Mouse (Mus musculus) hindbrain, embryonic 12.5 days (tissue): ENCODE results near the gene Map3k1. TPM values are rescaled to one million over a fixed set of nuclear protein-coding genes. Genes with fewer than 3 reads are reported as not detected.

Experiments
- ATAC-seq: fragments of 200-750 bp; cut with Nextera tagmentation; 2 replicates; pipeline ENCODE4 v1.8.0; 2017; ENCODE audit warnings: moderate TSS enrichment; ENCODE audit not compliant: low FRiP score
- H3K27ac ChIP-seq: fragments of 300-500 bp; sonication (generic); 2 replicates; pipeline ENCODE4 v1.5.1; 2016; ENCODE audit warnings: mild to moderate bottlenecking
- H3K27me3 ChIP-seq: fragments of 300-500 bp; sonication (generic); 2 replicates; pipeline ENCODE4 v1.6.1; 2016; ENCODE audit warnings: mild to moderate bottlenecking
- H3K36me3 ChIP-seq: fragments of 300-500 bp; sonication (generic); 2 replicates; pipeline ENCODE4 v1.6.1; 2016; ENCODE audit warnings: mild to moderate bottlenecking
- H3K4me1 ChIP-seq: fragments of 300-500 bp; sonication (generic); 2 replicates; pipeline ENCODE4 v1.6.1; 2016
- H3K4me2 ChIP-seq: fragments of 300-500 bp; sonication (generic); replicated peaks from 2 replicates; pipeline ENCODE4 v1.6.1; 2016; ENCODE audit warnings: mild to moderate bottlenecking
- H3K4me3 ChIP-seq: fragments of 300-500 bp; sonication (generic); 2 replicates; pipeline ENCODE4 v1.5.1; 2016; ENCODE audit warnings: mild to moderate bottlenecking
- H3K9ac ChIP-seq: fragments of 300-500 bp; sonication (generic); 2 replicates; pipeline ENCODE4 v1.6.1; 2016; ENCODE audit warnings: mild to moderate bottlenecking, moderate library complexity
- H3K9me3 ChIP-seq: fragments of 300-500 bp; sonication (generic); replicated peaks from 2 replicates; pipeline ENCODE4 v1.6.1; 2016; ENCODE audit warnings: mild to moderate bottlenecking
- WGBS: fragments of 180-500 bp; shearing (Covaris S2); methylation state at CpG from one replicate; pipeline ENCODE4 v1.1.7; 2016; 5-methylcytosine and 5-hydroxymethylcytosine counted together
- polyA plus RNA-seq: library from polyadenylated mRNA; unstranded; fragments of >200 nt; fragmentation: Nextera tagmentation; extraction: Ambion mirVana; gene quantifications from 2 replicates; pipeline ENCODE4 v1.2.1, GENCODE M21; 2016

Gene Map3k1
- polyA plus RNA-seq, 1 experiment from 2014 or later: 14.3 TPM

DNA sequence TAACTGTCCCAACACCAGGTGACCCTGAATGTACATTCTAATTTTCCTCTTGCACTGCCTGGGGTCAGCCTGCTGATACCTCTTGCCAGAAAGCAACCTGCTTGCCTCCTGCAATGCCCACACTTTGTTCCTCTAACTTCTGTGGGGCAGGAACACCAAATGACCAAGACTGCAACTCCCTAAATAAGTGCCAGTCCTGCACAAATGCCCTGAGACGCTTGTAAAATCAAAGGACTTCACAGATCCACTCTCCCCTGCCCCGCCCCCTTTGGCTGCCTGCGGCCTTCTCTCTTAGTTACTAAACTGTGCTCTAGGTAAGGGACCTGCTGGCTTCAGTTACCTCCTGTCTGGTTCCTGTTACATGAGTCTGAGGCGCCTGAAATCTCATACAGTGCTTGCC is 7.9 kb downstream of the Map3k1 start:
- ATAC-seq: no peak
- 50% methylated on average over 4 of the region's 4 CpGs for WGBS
- no peaks in the 10 kb centered on the region for H3K9me3 ChIP-seq

DNA sequence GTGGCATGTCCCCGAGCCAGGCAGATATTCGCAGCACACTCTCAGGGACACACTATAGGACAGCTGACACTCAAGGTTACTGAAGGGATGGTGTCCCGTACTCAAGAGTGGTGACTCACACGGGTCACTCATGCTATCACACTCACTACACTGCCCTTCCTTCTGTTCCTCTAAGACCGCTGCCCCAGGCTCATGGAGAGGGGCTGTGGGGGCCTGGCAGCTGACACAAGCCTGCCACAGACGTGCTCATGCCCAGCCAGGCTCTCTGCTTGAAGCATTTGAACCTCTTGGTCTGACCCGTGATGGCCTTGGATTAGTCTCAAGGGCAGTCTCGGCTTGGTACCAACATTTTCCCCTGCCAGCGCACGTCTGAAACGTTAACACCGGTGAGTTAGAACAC is 10.7 kb downstream of the Map3k1 start:
- H3K36me3 ChIP-seq: no peaks in the 10 kb centered on the region
- H3K27me3 ChIP-seq: no peaks in the 10 kb centered on the region
- H3K9me3 ChIP-seq: no peaks in the 10 kb centered on the region
- H3K27ac ChIP-seq: no peak overlapping the region
- no peak overlapping the region for H3K4me2 ChIP-seq
- 0 out of 2 replicates have a peak, but pooled peaks have one; percentile 12 for ATAC-seq
- H3K4me1 ChIP-seq: peaks cover 45% of the 10 kb centered on the region
- H3K4me3 ChIP-seq: no peak overlapping the region
- no peak overlapping the region for H3K9ac ChIP-seq
- WGBS: 78% methylated on average over 12 of the region's 12 CpGs

More for the DNA sequence above, 7.9 kb downstream of the Map3k1 start:
- Histone ChIP-seq H3K27me3 (no peaks in the 10 kb centered on the region), H3K4me2 (no peak overlapping the region), H3K36me3 (no peaks in the 10 kb centered on the region), H3K4me1 (peaks cover 69% of the 10 kb centered on the region), H3K9ac (no peak overlapping the region), H3K27ac (no peak overlapping the region), H3K4me3 (no peak overlapping the region)

GRCm38 (mm10) chr13:111797021-111797420 is 11.8 kb downstream of the Map3k1 start:
- peaks cover 48% of the 10 kb centered on the region for H3K4me1 ChIP-seq
- no peak overlapping the region for H3K4me2 ChIP-seq

GRCm38 (mm10) chr13:111796191-111796920 is 12.4 kb downstream of the Map3k1 start:
- no peaks in the 10 kb centered on the region for H3K36me3 ChIP-seq
- peak; percentile 49 for ATAC-seq
- peaks cover 47% of the 10 kb centered on the region for H3K4me1 ChIP-seq
- no peaks in the 10 kb centered on the region for H3K27me3 ChIP-seq
- WGBS: 64% methylated on average over 11 of the region's 11 CpGs
- H3K9me3 ChIP-seq: no peaks in the 10 kb centered on the region
- no peak overlapping the region for H3K9ac ChIP-seq
- no peak overlapping the region for H3K4me2 ChIP-seq
- H3K27ac ChIP-seq: no peak overlapping the region
- H3K4me3 ChIP-seq: no peak overlapping the region

More at GRCm38 (mm10) chr13:111797021-111797420, 11.8 kb downstream of the Map3k1 start:
- 16% methylated on average over 8 of the region's 8 CpGs for WGBS
- Histone ChIP-seq H3K36me3 (no peaks in the 10 kb centered on the region), H3K9me3 (no peaks in the 10 kb centered on the region), H3K27ac (no peak overlapping the region), H3K27me3 (no peaks in the 10 kb centered on the region), H3K9ac (no peak overlapping the region), H3K4me3 (no peak overlapping the region)
- ATAC-seq: peak; percentile 73

DNA sequence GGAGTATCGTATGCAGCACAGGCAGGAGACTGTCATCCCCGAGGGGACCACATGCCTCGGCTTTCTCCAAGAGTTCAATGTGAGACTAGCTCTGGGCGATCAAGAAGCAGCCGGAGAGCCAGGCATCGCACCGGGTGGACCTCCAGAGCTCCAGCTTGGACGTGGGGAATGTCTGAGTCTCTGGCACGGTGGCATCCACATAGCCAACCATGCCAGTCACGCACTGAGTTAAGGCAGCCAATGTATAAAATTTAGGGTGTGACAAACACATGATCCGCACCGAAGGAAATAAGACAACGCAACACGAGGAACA is 15.9 kb downstream of the Map3k1 start:
- ATAC-seq: no peak
- H3K4me3 ChIP-seq: no peak overlapping the region
- no peaks in the 10 kb centered on the region for H3K36me3 ChIP-seq
- WGBS: 88% methylated on average over 14 of the region's 14 CpGs
- H3K9ac ChIP-seq: no peak overlapping the region
- H3K27me3 ChIP-seq: no peaks in the 10 kb centered on the region
- no peaks in the 10 kb centered on the region for H3K9me3 ChIP-seq
- peaks cover 65% of the 10 kb centered on the region for H3K4me1 ChIP-seq
- no peak overlapping the region for H3K27ac ChIP-seq
- H3K4me2 ChIP-seq: no peak overlapping the region

DNA sequence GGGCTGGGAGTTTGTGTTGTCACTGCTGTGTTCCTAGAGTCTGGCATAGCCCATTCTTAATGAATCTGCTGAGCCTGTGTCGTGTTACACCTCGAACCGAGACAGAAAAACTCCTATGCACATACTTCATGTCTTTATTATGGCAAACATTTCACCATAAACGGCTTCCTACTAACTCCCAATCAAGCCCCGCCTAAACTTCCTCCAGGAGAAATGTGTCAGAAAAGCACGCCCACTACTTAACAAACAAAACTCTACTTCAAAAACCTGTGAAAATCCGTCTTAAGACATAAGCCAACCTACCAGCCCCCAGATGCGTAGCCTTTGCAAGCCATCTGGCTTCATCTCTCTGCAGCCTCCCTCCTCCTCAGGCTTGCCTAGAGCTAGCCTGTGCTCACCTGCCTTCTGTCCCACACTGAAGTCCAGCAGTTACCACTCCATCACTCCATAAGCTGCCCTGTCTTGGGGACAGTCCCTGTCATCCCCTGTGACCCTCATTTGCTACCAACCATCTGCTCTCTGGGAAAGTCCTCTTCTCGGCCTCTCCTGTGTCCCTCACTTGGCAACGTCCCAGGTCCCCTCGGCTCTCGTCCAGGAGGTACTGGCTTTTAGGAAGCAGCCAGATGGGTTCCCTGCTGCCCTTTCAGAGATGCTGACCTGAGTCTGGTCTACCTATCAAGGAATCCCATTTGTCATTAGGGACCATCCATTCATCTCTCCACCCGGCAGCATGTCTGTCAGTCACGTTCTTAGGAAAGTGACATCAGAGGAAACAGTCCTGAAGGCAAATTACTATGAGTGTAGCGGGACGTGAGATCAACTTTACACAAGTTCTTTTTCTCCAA is 16.4 kb downstream of the Map3k1 start:
- Histone ChIP-seq H3K27ac (no peak overlapping the region), H3K36me3 (no peaks in the 10 kb centered on the region), H3K4me2 (no peak overlapping the region), H3K9ac (no peak overlapping the region), H3K27me3 (no peaks in the 10 kb centered on the region), H3K4me1 (peaks cover 61% of the 10 kb centered on the region), H3K4me3 (no peak overlapping the region), H3K9me3 (no peaks in the 10 kb centered on the region)
- 73% methylated on average over 16 of the region's 16 CpGs for WGBS
- no peak for ATAC-seq

DNA sequence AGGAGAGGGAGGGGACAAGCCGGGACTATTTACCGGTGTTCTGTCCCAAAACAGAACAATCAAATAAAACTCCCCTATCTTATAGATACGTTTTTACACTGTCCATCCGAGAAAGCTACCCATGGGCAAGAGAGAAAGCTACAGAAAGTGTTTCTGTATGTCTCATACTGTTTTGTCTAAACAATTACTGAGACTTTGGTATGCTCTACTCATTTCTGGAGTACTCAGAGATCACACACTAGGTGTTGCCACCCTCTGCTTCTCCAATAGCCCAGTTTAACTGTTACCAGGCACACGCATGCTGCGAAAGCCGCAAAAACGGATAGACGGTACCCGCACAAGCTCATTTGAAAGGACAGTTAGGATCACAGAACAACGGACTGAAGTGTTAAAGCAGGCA is 17.2 kb downstream of the Map3k1 start:
- Histone ChIP-seq H3K27me3 (no peaks in the 10 kb centered on the region), H3K4me1 (peaks cover 54% of the 10 kb centered on the region), H3K36me3 (no peaks in the 10 kb centered on the region), H3K4me2 (no peak overlapping the region), H3K9me3 (no peaks in the 10 kb centered on the region), H3K9ac (no peak overlapping the region), H3K27ac (no peak overlapping the region), H3K4me3 (no peak overlapping the region)
- no peak for ATAC-seq
- WGBS: 91% methylated on average over 11 of the region's 11 CpGs

DNA sequence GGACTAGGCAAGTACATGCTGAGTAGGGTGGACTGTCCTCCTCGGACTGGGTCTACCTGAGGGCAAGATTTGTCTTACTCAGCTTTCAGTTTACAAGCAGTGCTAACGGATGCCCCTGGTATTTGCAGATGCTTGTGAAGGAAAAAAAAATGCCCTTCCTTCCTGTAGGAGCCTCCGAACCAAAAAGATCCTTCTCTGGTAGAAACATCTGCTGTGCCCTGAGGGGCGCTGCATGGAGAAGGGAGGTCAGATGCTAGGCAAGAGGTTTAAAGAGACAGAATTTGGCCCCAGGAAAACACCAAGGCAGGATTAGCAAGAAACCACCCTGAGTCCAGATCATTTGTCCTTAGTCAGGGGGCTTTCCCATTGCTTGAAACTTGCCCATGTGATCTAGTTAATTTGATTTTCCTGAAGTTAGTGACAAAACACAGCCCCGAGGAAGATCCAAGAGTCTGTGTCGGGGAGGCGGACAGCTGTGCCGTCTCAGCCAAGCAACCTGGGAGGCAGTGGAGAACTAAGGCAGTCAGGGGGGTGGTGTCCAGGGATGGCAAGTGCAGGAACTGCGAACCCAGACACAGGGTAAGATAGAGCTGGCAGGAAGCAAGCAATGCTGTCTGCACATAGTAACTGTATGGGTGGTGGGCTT is 19.2 kb downstream of the Map3k1 start:
- H3K4me1 ChIP-seq: peaks cover 48% of the 10 kb centered on the region
- H3K4me3 ChIP-seq: no peak overlapping the region
- 46% methylated on average over 9 of the region's 9 CpGs for WGBS
- H3K9me3 ChIP-seq: no peaks in the 10 kb centered on the region
- H3K27me3 ChIP-seq: no peaks in the 10 kb centered on the region
- no peaks in the 10 kb centered on the region for H3K36me3 ChIP-seq
- no peak overlapping the region for H3K9ac ChIP-seq
- H3K4me2 ChIP-seq: no peak overlapping the region
- no peak for ATAC-seq
- H3K27ac ChIP-seq: no peak overlapping the region

- 79% methylated on average over 9 of the region's 9 CpGs for WGBS
- Histone ChIP-seq H3K4me3 (no peak overlapping the region), H3K9me3 (no peaks in the 10 kb centered on the region), H3K9ac (no peak overlapping the region), H3K36me3 (no peaks in the 10 kb centered on the region), H3K27me3 (no peaks in the 10 kb centered on the region), H3K27ac (no peak overlapping the region), H3K4me2 (no peak overlapping the region), H3K4me1 (peaks cover 48% of the 10 kb centered on the region)
- ATAC-seq: no peak
These were observed 19.9 kb downstream of the Map3k1 start for GRCm38 (mm10) chr13:111788882-111789281.

- WGBS: 39% methylated on average over 18 of the region's 18 CpGs
- Histone ChIP-seq H3K36me3 (no peaks in the 10 kb centered on the region), H3K9me3 (no peaks in the 10 kb centered on the region), H3K4me1 (peaks cover 47% of the 10 kb centered on the region), H3K9ac (no peak overlapping the region), H3K4me3 (no peak overlapping the region), H3K27me3 (no peaks in the 10 kb centered on the region), H3K4me2 (no peak overlapping the region), H3K27ac (no peak overlapping the region)
- ATAC-seq: peak; percentile 30; the same call in 1 of the 2 replicates
These were observed 20.8 kb downstream of the Map3k1 start for GRCm38 (mm10) chr13:111787857-111788619.

DNA sequence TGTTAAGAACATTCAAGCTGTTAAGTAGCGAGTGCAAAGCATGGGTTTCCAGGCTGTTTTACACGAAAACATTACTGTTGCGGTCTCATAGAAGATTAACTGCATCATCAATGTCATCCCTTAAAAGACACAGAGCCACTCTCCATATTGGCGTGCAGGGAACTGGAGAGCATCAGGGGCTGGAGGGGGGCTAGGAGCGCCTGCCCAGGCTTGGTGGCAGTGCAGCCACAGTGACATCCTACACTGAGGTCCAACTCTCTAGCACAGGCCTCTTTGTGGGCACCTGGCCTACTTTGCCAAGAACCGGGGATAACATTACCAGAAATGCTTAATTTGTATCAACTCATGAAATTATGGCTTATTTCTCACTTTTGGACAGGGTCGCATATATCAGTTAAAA is 22.2 kb downstream of the Map3k1 start:
- no peak for ATAC-seq
- Histone ChIP-seq H3K27ac (no peak overlapping the region), H3K27me3 (no peaks in the 10 kb centered on the region), H3K4me1 (peaks cover 34% of the 10 kb centered on the region), H3K4me2 (no peak overlapping the region), H3K36me3 (no peaks in the 10 kb centered on the region), H3K9me3 (no peaks in the 10 kb centered on the region), H3K4me3 (no peak overlapping the region), H3K9ac (no peak overlapping the region)
- 96% methylated on average over 7 of the region's 7 CpGs for WGBS

DNA sequence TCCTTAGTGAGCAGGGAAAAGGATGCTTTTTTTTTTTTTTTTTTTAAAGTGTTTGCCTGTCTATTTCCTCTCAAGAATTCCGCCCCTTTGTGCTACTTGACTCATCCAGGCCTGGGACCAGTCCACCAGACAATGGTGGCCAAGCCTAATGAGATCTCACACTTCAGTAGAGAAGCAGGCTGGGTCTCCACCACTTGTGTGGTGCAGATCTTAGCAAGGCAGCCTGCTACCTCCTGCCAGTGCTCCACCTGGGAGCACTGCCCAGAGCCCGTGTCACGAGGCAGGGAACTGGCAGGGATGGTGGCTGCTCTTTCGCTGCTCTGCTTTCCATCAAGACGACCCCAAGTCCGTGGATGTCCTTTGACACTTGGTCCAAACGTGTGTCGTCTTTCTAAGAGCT is 25.3 kb downstream of the Map3k1 start:
- peaks cover 9% of the 10 kb centered on the region for H3K4me1 ChIP-seq
- H3K27me3 ChIP-seq: no peaks in the 10 kb centered on the region
- H3K4me2 ChIP-seq: no peak overlapping the region
- H3K9me3 ChIP-seq: no peaks in the 10 kb centered on the region
- 86% methylated on average over 8 of the region's 8 CpGs for WGBS
- no peak overlapping the region for H3K9ac ChIP-seq
- H3K27ac ChIP-seq: no peak overlapping the region
- ATAC-seq: no peak
- no peak overlapping the region for H3K4me3 ChIP-seq
- H3K36me3 ChIP-seq: no peaks in the 10 kb centered on the region
